Mouse (Mus musculus) midbrain, embryonic 10.5 days (tissue): ENCODE data around the gene Txlna. TPM values are rescaled to one million over a fixed set of nuclear protein-coding genes. Genes with fewer than 3 reads are reported as not detected.

Experiments used
- DNase-seq: peaks from one replicate; pipeline ENCODE4 v3.0.0-alpha.2; 2017; ENCODE audit warnings: low spot score
- H3K27ac ChIP-seq: fragments of 300-500 bp; sonication (generic); replicated peaks from 2 replicates; pipeline ENCODE4 v1.5.1; 2016; ENCODE audit warnings: mild to moderate bottlenecking
- H3K27me3 ChIP-seq: fragments of 300-500 bp; sonication (generic); 2 replicates; pipeline ENCODE4 v1.6.1; 2016; ENCODE audit warnings: low read depth, mild to moderate bottlenecking; ENCODE audit not compliant: poor library complexity, severe bottlenecking
- H3K36me3 ChIP-seq: fragments of 300-500 bp; sonication (generic); 2 replicates; pipeline ENCODE4 v1.6.1; 2016; ENCODE audit warnings: mild to moderate bottlenecking, moderate library complexity
- H3K4me1 ChIP-seq: fragments of 300-500 bp; sonication (generic); 2 replicates; pipeline ENCODE4 v1.6.1; 2016
- H3K4me3 ChIP-seq: fragments of 300-500 bp; sonication (generic); 2 replicates; pipeline ENCODE4 v1.5.1; 2016; ENCODE audit warnings: mild to moderate bottlenecking, moderate library complexity
- H3K9me3 ChIP-seq: fragments of 300-500 bp; sonication (generic); replicated peaks from 2 replicates; pipeline ENCODE4 v1.6.1; 2016; ENCODE audit warnings: mild to moderate bottlenecking
- WGBS: fragments of 180-500 bp; shearing (Covaris S2); methylation state at CpG from one replicate; pipeline ENCODE4 v1.1.7; 2016; 5-methylcytosine and 5-hydroxymethylcytosine counted together
- polyA plus RNA-seq: library from polyadenylated mRNA; unstranded; fragments of >200 nt; fragmentation: Nextera tagmentation; extraction: Ambion mirVana; gene quantifications from 2 replicates; pipeline ENCODE4 v1.2.1, GENCODE M21; 2016

Txlna gene
- polyA plus RNA-seq, 1 experiment from 2014 or later: 104 TPM

- Histone ChIP-seq H3K27ac (no peak overlapping the region), H3K4me3 (no peak overlapping the region), H3K4me1 (peaks cover 7% of the 10 kb centered on the region), H3K36me3 (peaks cover 63% of the 10 kb centered on the region), H3K9me3 (no peaks in the 10 kb centered on the region), H3K27me3 (no peaks in the 10 kb centered on the region)
- 87% methylated on average over 6 of the region's 6 CpGs for whole genome bisulfite sequencing
- DNase-seq: no peak
Observed at GRCm38 (mm10) chr4:129645204-129645603, 4.3 kb upstream of the Txlna start.

GRCm38 (mm10) chr4:129641756-129642155, 891 bp upstream of the Txlna start:
- no peak for DNase-seq
- Histone ChIP-seq H3K36me3 (peaks cover 59% of the 10 kb centered on the region), H3K4me3 (peak overlapping the region; percentile 83)

GRCm38 (mm10) chr4:129640101-129640637, 696 bp downstream of the Txlna start:
- Histone ChIP-seq H3K27ac (peak overlapping the region; percentile 93), H3K4me3 (peak overlapping the region; percentile 83), H3K27me3 (no peaks in the 10 kb centered on the region), H3K4me1 (peaks cover 28% of the 10 kb centered on the region), H3K9me3 (no peaks in the 10 kb centered on the region), H3K36me3 (peaks cover 59% of the 10 kb centered on the region)
- WGBS: 11% methylated on average over 17 of the region's 17 CpGs
- DNase-seq: no peak

More at GRCm38 (mm10) chr4:129641756-129642155, 891 bp upstream of the Txlna start:
- WGBS: 64% methylated on average over 5 of the region's 5 CpGs
- peaks cover 28% of the 10 kb centered on the region for H3K4me1 ChIP-seq
- peak overlapping the region; percentile 93 for H3K27ac ChIP-seq
- H3K27me3 ChIP-seq: no peaks in the 10 kb centered on the region
- no peaks in the 10 kb centered on the region for H3K9me3 ChIP-seq

- Histone ChIP-seq H3K9me3 (no peaks in the 10 kb centered on the region), H3K27me3 (no peaks in the 10 kb centered on the region), H3K27ac (peak overlapping the region; percentile 93; the same call in 1 of the 2 replicates), H3K4me3 (peak overlapping the region; percentile 83), H3K36me3 (peaks cover 59% of the 10 kb centered on the region), H3K4me1 (peaks cover 28% of the 10 kb centered on the region)
- 89% methylated on average over 15 of the region's 15 CpGs for WGBS
- DNase-seq: no peak
Observed at GRCm38 (mm10) chr4:129639221-129639620, 1.6 kb downstream of the Txlna start.

- WGBS: 93% methylated on average over 6 of the region's 6 CpGs
- Histone ChIP-seq H3K4me3 (no peak overlapping the region), H3K27me3 (no peaks in the 10 kb centered on the region)
Observed at GRCm38 (mm10) chr4:129633852-129634251, 7.0 kb downstream of the Txlna start.

GRCm38 (mm10) chr4:129631867-129632266, 9.0 kb downstream of the Txlna start:
- Histone ChIP-seq H3K4me1 (no peaks in the 10 kb centered on the region), H3K36me3 (peaks cover 100% of the 10 kb centered on the region), H3K9me3 (no peaks in the 10 kb centered on the region), H3K27ac (no peak overlapping the region), H3K4me3 (no peak overlapping the region), H3K27me3 (no peaks in the 10 kb centered on the region)
- 94% methylated on average over 12 of the region's 12 CpGs for WGBS
- DNase-seq: no peak

More at GRCm38 (mm10) chr4:129633852-129634251, 7.0 kb downstream of the Txlna start:
- Histone ChIP-seq H3K36me3 (peaks cover 99% of the 10 kb centered on the region), H3K27ac (no peak overlapping the region), H3K9me3 (no peaks in the 10 kb centered on the region), H3K4me1 (peaks cover 7% of the 10 kb centered on the region)
- no peak for DNase-seq

GRCm38 (mm10) chr4:129630944-129631343, 9.9 kb downstream of the Txlna start:
- Histone ChIP-seq H3K9me3 (no peaks in the 10 kb centered on the region), H3K27ac (no peak overlapping the region), H3K4me1 (no peaks in the 10 kb centered on the region), H3K4me3 (no peak overlapping the region), H3K36me3 (peaks cover 100% of the 10 kb centered on the region), H3K27me3 (no peaks in the 10 kb centered on the region)
- 90% methylated on average over 4 of the region's 4 CpGs for WGBS
- DNase-seq: no peak

- Histone ChIP-seq H3K4me3 (no peak overlapping the region), H3K27ac (no peak overlapping the region), H3K4me1 (peaks cover 43% of the 10 kb centered on the region), H3K36me3 (peaks cover 52% of the 10 kb centered on the region), H3K27me3 (no peaks in the 10 kb centered on the region), H3K9me3 (no peaks in the 10 kb centered on the region)
- 80% methylated on average over 6 of the region's 6 CpGs for WGBS
- DNase-seq: no peak
Observed at GRCm38 (mm10) chr4:129626035-129626434, 14.8 kb downstream of the Txlna start.

- Histone ChIP-seq H3K27me3 (no peaks in the 10 kb centered on the region), H3K9me3 (no peaks in the 10 kb centered on the region), H3K4me3 (peak overlapping the region; percentile 73; the same call in 1 of the 2 replicates), H3K4me1 (peaks cover 43% of the 10 kb centered on the region), H3K36me3 (peaks cover 47% of the 10 kb centered on the region), H3K27ac (peak overlapping the region; percentile 89; the same call in 1 of the 2 replicates)
- 38% methylated on average over 4 of the region's 4 CpGs for WGBS
- no peak for DNase-seq
Observed at GRCm38 (mm10) chr4:129625496-129625895, 15.4 kb downstream of the Txlna start.

- Histone ChIP-seq H3K4me1 (peaks cover 43% of the 10 kb centered on the region), H3K4me3 (peak overlapping the region; percentile 73), H3K9me3 (no peaks in the 10 kb centered on the region), H3K27me3 (no peaks in the 10 kb centered on the region), H3K36me3 (peaks cover 42% of the 10 kb centered on the region), H3K27ac (peak overlapping the region; percentile 89)
- 2% methylated on average over 6 of the region's 6 CpGs for WGBS
- DNase-seq: peak; percentile 68
Observed at GRCm38 (mm10) chr4:129625029-129625370, 15.9 kb downstream of the Txlna start.

- Histone ChIP-seq H3K27me3 (no peaks in the 10 kb centered on the region), H3K36me3 (peaks cover 37% of the 10 kb centered on the region), H3K4me1 (peaks cover 43% of the 10 kb centered on the region), H3K9me3 (no peaks in the 10 kb centered on the region), H3K4me3 (peak overlapping the region; percentile 73), H3K27ac (peak overlapping the region; percentile 89)
- peak; percentile 84 for DNase-seq
- 1% methylated on average over 18 of the region's 18 CpGs for WGBS
Observed at GRCm38 (mm10) chr4:129624281-129625028, 16.4 kb downstream of the Txlna start.

- H3K9me3 ChIP-seq: no peaks in the 10 kb centered on the region
- H3K4me1 ChIP-seq: peaks cover 46% of the 10 kb centered on the region
- H3K27me3 ChIP-seq: no peaks in the 10 kb centered on the region
- H3K4me3 ChIP-seq: peak within 1 kb of the TSS; percentile 73
- WGBS: under 1% methylated on average over 10 of the region's 10 CpGs
- peaks cover 29% of the 10 kb centered on the region for H3K36me3 ChIP-seq
- H3K27ac ChIP-seq: peak within 1 kb of the TSS; percentile 89
- DNase-seq: peak; percentile 61
Observed at GRCm38 (mm10) chr4:129623681-129624091, 17.2 kb downstream of the Txlna start, which contains the start of gene Ccdc28b. Ccdc28b (minus strand) TSS chr4:129623947.
